10 mouse cellular contexts compared by ENCODE assay signal in the genomic region with DNA sequence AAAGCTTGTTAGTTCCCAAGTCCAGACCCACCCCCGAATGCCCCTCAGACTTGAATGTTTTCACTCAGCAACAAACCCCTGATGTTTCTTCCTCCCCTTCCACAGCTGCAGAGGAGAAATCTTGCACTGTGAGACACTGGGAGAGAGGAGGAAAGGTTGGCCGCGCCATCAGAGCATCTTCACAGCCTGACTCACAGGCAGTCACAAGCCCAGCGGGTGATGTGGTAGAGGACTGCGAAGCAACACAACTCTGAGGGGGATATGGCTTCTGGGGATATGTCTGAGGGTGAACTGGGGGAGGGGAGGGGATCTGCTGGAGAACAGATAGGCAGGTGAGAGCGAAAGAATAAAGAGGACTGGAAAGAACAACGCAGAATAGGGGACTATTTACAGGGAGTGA. TPM values are rescaled to one million over a fixed set of nuclear protein-coding genes. Genes with fewer than 3 reads are reported as not detected.
A peak's percentile ranks its signal among the peaks of the same experiment; 100 is the strongest.
DNase-seq lines count a peak whose midpoint lies in the region; ATAC-seq and TF ChIP-seq lines count a peak whose summit lies in the region.
"Had no signal": no experiment of that assay in that cellular context is flagged by ENCODE, and none has a peak within 500 bp of the region (broad histone marks: within the 10 kb centered on the region; RNA-seq: fewer than 3 reads in every experiment).

No protein-coding gene starts in this region.

- peak overlapping the region; percentile 99; the same call in 1 of the 2 replicates for H3K4me2 ChIP-seq in liver, embryonic 12.5 days
- peak overlapping the region; percentile 99; the same call in 1 of the 2 replicates for H3K4me2 ChIP-seq in embryonic facial prominence, embryonic 15.5 days (replicated peaks)
- H3K4me2 ChIP-seq in hindbrain, embryonic 16.5 days (ENCODE audit: low read length), result peak overlapping the region; percentile 80
- peak overlapping the region; percentile 80 for H3K4me2 ChIP-seq in midbrain, embryonic 16.5 days (ENCODE audit: low read length)

- TF ChIP-seq POLR2A in thymus, adult 2 months (IDR thresholded peaks at IDR 0.05; ENCODE audit: control insufficient read depth, extremely low read depth, insufficient read depth, low read length, poor library complexity), result no peak

- no peak overlapping the region for H3K4me3 ChIP-seq in liver, embryonic 12.5 days
- no peak overlapping the region for H3K4me3 ChIP-seq in embryonic facial prominence, embryonic 15.5 days (replicated peaks)
- H3K4me3 ChIP-seq in hindbrain, embryonic 16.5 days (ENCODE audit: low read length), result peak overlapping the region; percentile 88
- peak overlapping the region; percentile 92 for H3K4me3 ChIP-seq in midbrain, embryonic 16.5 days (ENCODE audit: low read depth, low read length)
- H3K4me3 ChIP-seq in thymus, adult 2 months (ENCODE audit: control insufficient read depth, insufficient read depth, low read length), result no peak overlapping the region

- 21% methylated on average over 7 of the region's 7 CpGs for whole genome bisulfite sequencing in liver, embryonic 12.5 days (ENCODE audit: insufficient replicate concordance)
- 15% methylated on average over 7 of the region's 7 CpGs for WGBS in embryonic facial prominence, embryonic 15.5 days
- WGBS in hindbrain, embryonic 16.5 days, result 15% methylated on average over 7 of the region's 7 CpGs
- WGBS in midbrain, embryonic 16.5 days, result 13% methylated on average over 7 of the region's 7 CpGs
- WGBS in thymus, adult 2 months, result 49% methylated on average over 7 of the region's 7 CpGs

- no peak for TF ChIP-seq CTCF in thymus, adult 2 months (IDR thresholded peaks at IDR 0.05; ENCODE audit: borderline replicate concordance, control insufficient read depth, extremely low read depth, insufficient read depth, low read length, poor library complexity)

- peaks cover 49% of the 10 kb centered on the region for H3K27me3 ChIP-seq in liver, embryonic 12.5 days (replicated peaks)
- peaks cover 13% of the 10 kb centered on the region for H3K27me3 ChIP-seq in embryonic facial prominence, embryonic 15.5 days
- no peaks in the 10 kb centered on the region for H3K27me3 ChIP-seq in hindbrain, embryonic 16.5 days (replicated peaks; ENCODE audit: control insufficient read depth, insufficient read depth, low read length)
- H3K27me3 ChIP-seq in midbrain, embryonic 16.5 days (ENCODE audit: control insufficient read depth, insufficient read depth, low read depth, low read length), result no peaks in the 10 kb centered on the region
- H3K27me3 ChIP-seq in thymus, adult 2 months (ENCODE audit: control insufficient read depth, insufficient read depth, low read length), result no peaks in the 10 kb centered on the region; the same call in 1 of the 2 replicates
- H3K27me3 ChIP-seq: CH12.LX had no signal

- H3K4me1 ChIP-seq in liver, embryonic 12.5 days, result peaks cover 29% of the 10 kb centered on the region
- peaks cover 22% of the 10 kb centered on the region for H3K4me1 ChIP-seq in embryonic facial prominence, embryonic 15.5 days
- peaks cover 16% of the 10 kb centered on the region for H3K4me1 ChIP-seq in hindbrain, embryonic 16.5 days (ENCODE audit: control insufficient read depth, insufficient read depth, low read depth, low read length)
- peaks cover 16% of the 10 kb centered on the region for H3K4me1 ChIP-seq in midbrain, embryonic 16.5 days (ENCODE audit: control insufficient read depth, insufficient read depth, low read length)
- H3K4me1 ChIP-seq in thymus, adult 2 months (replicated peaks; ENCODE audit: control insufficient read depth, insufficient read depth, low read length), result peaks cover 16% of the 10 kb centered on the region

- H3K27ac ChIP-seq in liver, embryonic 12.5 days, result no peak overlapping the region
- no peak overlapping the region for H3K27ac ChIP-seq in embryonic facial prominence, embryonic 15.5 days (replicated peaks)
- peak overlapping the region; percentile 61 for H3K27ac ChIP-seq in hindbrain, embryonic 16.5 days (ENCODE audit: low read depth, low read length)
- peak overlapping the region; percentile 76; the same call in 1 of the 2 replicates for H3K27ac ChIP-seq in midbrain, embryonic 16.5 days (ENCODE audit: low read length)
- H3K27ac ChIP-seq in thymus, adult 2 months (ENCODE audit: control insufficient read depth, insufficient read depth, low read length), result no peak overlapping the region

- no peaks in the 10 kb centered on the region for H3K9me3 ChIP-seq in liver, embryonic 12.5 days (replicated peaks)
- no peaks in the 10 kb centered on the region for H3K9me3 ChIP-seq in embryonic facial prominence, embryonic 15.5 days (replicated peaks)
- no peaks in the 10 kb centered on the region for H3K9me3 ChIP-seq in hindbrain, embryonic 16.5 days (ENCODE audit: control insufficient read depth, low read length)
- no peaks in the 10 kb centered on the region for H3K9me3 ChIP-seq in midbrain, embryonic 16.5 days (replicated peaks; ENCODE audit: control insufficient read depth, low read length, poor library complexity, severe bottlenecking)

- H3K36me3 ChIP-seq in liver, embryonic 12.5 days, result no peaks in the 10 kb centered on the region
- H3K36me3 ChIP-seq in embryonic facial prominence, embryonic 15.5 days, result no peaks in the 10 kb centered on the region
- 0 out of 2 replicates have a peak, but pooled peaks cover 3% of the 10 kb centered on the region for H3K36me3 ChIP-seq in hindbrain, embryonic 16.5 days (ENCODE audit: control insufficient read depth, insufficient read depth, low read length)
- no peaks in the 10 kb centered on the region for H3K36me3 ChIP-seq in midbrain, embryonic 16.5 days (ENCODE audit: control insufficient read depth, insufficient read depth, low read length)
- H3K36me3 ChIP-seq in thymus, adult 2 months (ENCODE audit: control insufficient read depth, insufficient read depth, low read length), result no peaks in the 10 kb centered on the region

- DNase-seq in liver, result no peak
- DNase-seq in spleen, postnatal 10 days (ENCODE audit: low spot score in 2 of 2), result no peak
- no peak for DNase-seq in thymus, adult 2 months
- DNase-seq in right cerebral cortex, adult 18-20 months, result no peak
- DNase-seq: layer of hippocampus, postnatal 36 days had no signal

- ATAC-seq in liver, embryonic 12.5 days, result no peak
- ATAC-seq in embryonic facial prominence, embryonic 15.5 days (ENCODE audit: insufficient number of reproducible peaks, low FRiP score, low TSS enrichment, low read depth), result no peak
- no peak for ATAC-seq in hindbrain, embryonic 16.5 days
- peak; percentile 26; the same call in 1 of the 2 replicates for ATAC-seq in midbrain, embryonic 16.5 days

- H3K9ac ChIP-seq in liver, embryonic 12.5 days, result no peak overlapping the region
- H3K9ac ChIP-seq in embryonic facial prominence, embryonic 15.5 days, result no peak overlapping the region
- H3K9ac ChIP-seq in hindbrain, embryonic 16.5 days (ENCODE audit: low read depth, low read length), result peak overlapping the region; percentile 86
- H3K9ac ChIP-seq in midbrain, embryonic 16.5 days (ENCODE audit: low read depth, low read length), result peak overlapping the region; percentile 87

RNA-seq across cellular contexts. Expression of gene Hcn3, which starts 1.3 kb away (rescaled TPM):
- 0.81 and 0.86 TPM in 2 replicates for polyA plus RNA-seq in liver, embryonic 12.5 days (2016; fragmentation: Nextera tagmentation; extraction: Ambion mirVana)
- polyA plus RNA-seq in embryonic facial prominence, embryonic 15.5 days (2015; fragmentation: Nextera tagmentation; extraction: Ambion mirVana), result 3.0 and 3.2 TPM in 2 replicates
- polyA plus RNA-seq in hindbrain, embryonic 16.5 days (2015; fragmentation: Nextera tagmentation; extraction: Ambion mirVana), result 58.1 and 58.4 TPM in 2 replicates
- 59.1 and 65.9 TPM in 2 replicates for polyA plus RNA-seq in midbrain, embryonic 16.5 days (2015; fragmentation: Nextera tagmentation; extraction: Ambion mirVana)
- 15.9 and 18.1 TPM in 2 replicates for polyA plus RNA-seq in thymus, adult 2 months (2012; rRNA removed)

RNA-seq across cellular contexts. Expression of gene Clk2, which starts 5.9 kb away (rescaled TPM):
- polyA plus RNA-seq in liver, embryonic 12.5 days (2016; fragmentation: Nextera tagmentation; extraction: Ambion mirVana), result 21.1 and 21.2 TPM in 2 replicates
- 29.9 and 33.6 TPM in 2 replicates for polyA plus RNA-seq in embryonic facial prominence, embryonic 15.5 days (2015; fragmentation: Nextera tagmentation; extraction: Ambion mirVana)
- 17.3 and 18.8 TPM in 2 replicates for polyA plus RNA-seq in hindbrain, embryonic 16.5 days (2015; fragmentation: Nextera tagmentation; extraction: Ambion mirVana)
- polyA plus RNA-seq in midbrain, embryonic 16.5 days (2015; fragmentation: Nextera tagmentation; extraction: Ambion mirVana), result 15.9 and 19.7 TPM in 2 replicates
- polyA plus RNA-seq in thymus, adult 2 months (2012; rRNA removed), result 117 and 126 TPM in 2 replicates

RNA-seq across cellular contexts. Expression of gene Scamp3, which starts 18.6 kb away (rescaled TPM):
- 79.8 and 86.3 TPM in 2 replicates for polyA plus RNA-seq in liver, embryonic 12.5 days (2016; fragmentation: Nextera tagmentation; extraction: Ambion mirVana)
- polyA plus RNA-seq in embryonic facial prominence, embryonic 15.5 days (2015; fragmentation: Nextera tagmentation; extraction: Ambion mirVana), result 108 and 109 TPM in 2 replicates
- 166 and 172 TPM in 2 replicates for polyA plus RNA-seq in hindbrain, embryonic 16.5 days (2015; fragmentation: Nextera tagmentation; extraction: Ambion mirVana)
- 145 and 152 TPM in 2 replicates for polyA plus RNA-seq in midbrain, embryonic 16.5 days (2015; fragmentation: Nextera tagmentation; extraction: Ambion mirVana)
- 240 and 251 TPM in 2 replicates for polyA plus RNA-seq in thymus, adult 2 months (2012; rRNA removed)

RNA-seq across cellular contexts. Expression of gene Pklr, which starts 22.7 kb away (rescaled TPM):
- 162 and 171 TPM in 2 replicates for polyA plus RNA-seq in liver, embryonic 12.5 days (2016; fragmentation: Nextera tagmentation; extraction: Ambion mirVana)
- polyA plus RNA-seq in embryonic facial prominence, embryonic 15.5 days (2015; fragmentation: Nextera tagmentation; extraction: Ambion mirVana), result 0.15 TPM in 1 of 2 replicates, not detected in the other
- polyA plus RNA-seq in hindbrain, embryonic 16.5 days (2015; fragmentation: Nextera tagmentation; extraction: Ambion mirVana), result 0.10 and 0.11 TPM in 2 replicates
- 0.30 TPM in 1 of 2 replicates, not detected in the other for polyA plus RNA-seq in midbrain, embryonic 16.5 days (2015; fragmentation: Nextera tagmentation; extraction: Ambion mirVana)
- polyA plus RNA-seq in thymus, adult 2 months (2012; rRNA removed), result 2.2 and 2.7 TPM in 2 replicates

RNA-seq across cellular contexts. Expression of gene Fam189b, which starts 24.3 kb away (rescaled TPM):
- 5.3 and 6.6 TPM in 2 replicates for polyA plus RNA-seq in liver, embryonic 12.5 days (2016; fragmentation: Nextera tagmentation; extraction: Ambion mirVana)
- 34.9 and 37.0 TPM in 2 replicates for polyA plus RNA-seq in embryonic facial prominence, embryonic 15.5 days (2015; fragmentation: Nextera tagmentation; extraction: Ambion mirVana)
- 35.4 and 40.8 TPM in 2 replicates for polyA plus RNA-seq in hindbrain, embryonic 16.5 days (2015; fragmentation: Nextera tagmentation; extraction: Ambion mirVana)
- 31.8 and 33.6 TPM in 2 replicates for polyA plus RNA-seq in midbrain, embryonic 16.5 days (2015; fragmentation: Nextera tagmentation; extraction: Ambion mirVana)
- polyA plus RNA-seq in thymus, adult 2 months (2012; rRNA removed), result 250 and 278 TPM in 2 replicates

Comparison
In these comparisons a context has a peak if more than half of its experiments do, and no peak if none do; other contexts are left out.
1. H3K27ac ChIP-seq: peak in hindbrain, embryonic 16.5 days (single experiment) and midbrain, embryonic 16.5 days (single experiment); none in liver, embryonic 12.5 days (single experiment), embryonic facial prominence, embryonic 15.5 days (single experiment) and thymus, adult 2 months (single experiment).
2. H3K4me3 ChIP-seq: peak in hindbrain, embryonic 16.5 days (single experiment) and midbrain, embryonic 16.5 days (single experiment); none in liver, embryonic 12.5 days (single experiment), embryonic facial prominence, embryonic 15.5 days (single experiment) and thymus, adult 2 months (single experiment).
3. H3K9ac ChIP-seq: peak in hindbrain, embryonic 16.5 days (single experiment) and midbrain, embryonic 16.5 days (single experiment); none in liver, embryonic 12.5 days (single experiment) and embryonic facial prominence, embryonic 15.5 days (single experiment).
4. Peak in every context shown above with its lines, with median percentiles within 50 percentile points of each other: H3K4me2 ChIP-seq.